Mouse (Mus musculus): ENCODE data around the gene Khk.

DNA sequence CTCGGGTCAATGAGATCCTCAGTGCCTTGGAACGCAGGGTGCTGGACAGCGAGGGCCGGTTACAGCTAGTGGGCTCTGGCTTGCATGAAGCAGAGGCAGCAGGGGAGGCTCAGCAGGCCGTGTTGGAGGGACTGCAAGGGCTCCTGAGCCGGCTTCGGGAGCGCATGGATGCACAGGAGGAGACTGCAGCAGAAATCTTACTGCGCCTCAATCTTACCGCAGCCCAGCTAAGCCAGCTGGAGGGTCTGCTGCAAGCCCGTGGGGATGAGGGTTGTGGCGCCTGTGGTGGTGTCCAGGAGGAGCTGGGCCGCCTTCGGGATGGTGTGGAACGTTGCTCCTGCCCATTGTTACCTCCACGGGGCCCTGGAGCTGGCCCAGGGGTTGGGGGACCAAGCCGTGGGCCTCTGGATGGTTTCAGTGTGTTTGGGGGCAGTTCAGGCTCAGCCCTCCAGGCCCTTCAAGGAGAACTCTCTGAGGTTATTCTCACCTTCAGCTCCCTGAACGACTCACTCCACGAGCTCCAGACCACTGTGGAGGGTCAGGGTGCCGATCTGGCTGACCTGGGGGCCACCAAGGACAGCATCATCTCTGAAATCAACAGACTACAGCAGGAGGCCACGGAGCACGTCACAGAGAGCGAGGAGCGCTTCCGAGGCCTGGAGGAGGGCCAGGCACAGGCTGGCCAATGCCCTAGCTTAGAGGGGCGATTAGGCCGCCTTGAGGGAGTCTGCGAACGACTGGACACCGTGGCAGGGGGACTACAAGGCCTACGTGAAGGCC, 3.1 kb upstream of the Khk start:
- TF ChIP-seq CTCF (conservative IDR thresholded peaks at IDR 0.05; ENCODE audit: low read length) = no peak
- no peak for TF ChIP-seq NANOG (IDR thresholded peaks at IDR 0.05; ENCODE audit: borderline replicate concordance, low read length)

Data from E14TG2a.4 (cell line).